Mouse (Mus musculus): Measurements from ENCODE around the gene Adcy3. TPM values are rescaled to one million over a fixed set of nuclear protein-coding genes. Genes with fewer than 3 reads are reported as not detected.

Gene Adcy3
- polyA plus RNA-seq, 1 experiment, result 0.85 TPM

- H3K4me2 ChIP-seq (ENCODE audit: low read depth), result no peak overlapping the region
These were observed 61.7 kb downstream of the Adcy3 start for GRCm38 (mm10) chr12:4194643-4195042.

GRCm38 (mm10) chr12:4198702-4199101, 65.8 kb downstream of the Adcy3 start:
- Histone ChIP-seq H3K36me3 (ENCODE audit: control insufficient read depth, insufficient read depth) (no peaks in the 10 kb centered on the region), H3K79me2 (ENCODE audit: control insufficient read depth, insufficient read depth) (no peaks in the 10 kb centered on the region), H3ac (ENCODE audit: control insufficient read depth, insufficient read length) (no peak overlapping the region), H3K27me3 (ENCODE audit: control insufficient read depth, insufficient read depth, insufficient read length) (no peaks in the 10 kb centered on the region), H3K4me3 (no peak overlapping the region), H3K4me2 (ENCODE audit: low read depth) (no peak overlapping the region)
- no peak for TF ChIP-seq MAX (IDR thresholded peaks at IDR 0.05; ENCODE audit: low read depth)
- TF ChIP-seq USF1 (IDR thresholded peaks at IDR 0.05; ENCODE audit: low read depth), result no peak
- TF ChIP-seq POLR2AphosphoS2 (IDR thresholded peaks at IDR 0.05; ENCODE audit: insufficient read length, low read depth), result no peak
- no peak for TF ChIP-seq TCF12 (IDR thresholded peaks at IDR 0.05; ENCODE audit: insufficient read depth, poor library complexity, severe bottlenecking)
- no peak for TF ChIP-seq SRF (IDR thresholded peaks at IDR 0.05; ENCODE audit: control insufficient read depth, insufficient read length, low read depth)
- TF ChIP-seq CEBPB (IDR thresholded peaks at IDR 0.05; ENCODE audit: insufficient read depth, poor library complexity, severe bottlenecking), result no peak
- TF ChIP-seq E2F4 (IDR thresholded peaks at IDR 0.05; ENCODE audit: insufficient read depth), result no peak
- TF ChIP-seq MYOG (IDR thresholded peaks at IDR 0.05; ENCODE audit: control insufficient read depth in 1 of 3, insufficient read depth in 1 of 3, insufficient read length in 2 of 3, low read depth in 2 of 3), result no peak
- no peak for TF ChIP-seq POLR2A (IDR thresholded peaks at IDR 0.05; ENCODE audit: insufficient read length, low read depth)
- no peak for TF ChIP-seq TCF3 (IDR thresholded peaks at IDR 0.05; ENCODE audit: insufficient read length, low read depth)
- no peak for TF ChIP-seq REST (IDR thresholded peaks at IDR 0.05; ENCODE audit: insufficient read depth, insufficient read length)
- TF ChIP-seq MYOD1 (IDR thresholded peaks at IDR 0.05; ENCODE audit: control insufficient read depth in 1 of 3, insufficient read length in 2 of 3, low read depth in 2 of 3), result no peak

More at GRCm38 (mm10) chr12:4194643-4195042, 61.7 kb downstream of the Adcy3 start:
- Histone ChIP-seq H3K36me3 (ENCODE audit: control insufficient read depth, insufficient read depth) (no peaks in the 10 kb centered on the region), H3ac (ENCODE audit: control insufficient read depth, insufficient read length) (no peak overlapping the region), H3K4me3 (no peak overlapping the region), H3K27me3 (ENCODE audit: control insufficient read depth, insufficient read depth, insufficient read length) (no peaks in the 10 kb centered on the region), H3K79me2 (ENCODE audit: control insufficient read depth, insufficient read depth) (no peaks in the 10 kb centered on the region)
- no peak for TF ChIP-seq POLR2A (IDR thresholded peaks at IDR 0.05; ENCODE audit: insufficient read length, low read depth)
- no peak for TF ChIP-seq MAX (IDR thresholded peaks at IDR 0.05; ENCODE audit: low read depth)
- TF ChIP-seq REST (IDR thresholded peaks at IDR 0.05; ENCODE audit: insufficient read depth, insufficient read length), result no peak
- TF ChIP-seq TCF12 (IDR thresholded peaks at IDR 0.05; ENCODE audit: insufficient read depth, poor library complexity, severe bottlenecking), result no peak
- no peak for TF ChIP-seq E2F4 (IDR thresholded peaks at IDR 0.05; ENCODE audit: insufficient read depth)
- TF ChIP-seq SRF (IDR thresholded peaks at IDR 0.05; ENCODE audit: control insufficient read depth, insufficient read length, low read depth), result no peak
- no peak for TF ChIP-seq POLR2AphosphoS2 (IDR thresholded peaks at IDR 0.05; ENCODE audit: insufficient read length, low read depth)
- TF ChIP-seq MYOD1 (IDR thresholded peaks at IDR 0.05; ENCODE audit: control insufficient read depth in 1 of 3, insufficient read length in 2 of 3, low read depth in 2 of 3), result no peak
- no peak for TF ChIP-seq TCF3 (IDR thresholded peaks at IDR 0.05; ENCODE audit: insufficient read length, low read depth)
- no peak for TF ChIP-seq MYOG (IDR thresholded peaks at IDR 0.05; ENCODE audit: control insufficient read depth in 1 of 3, insufficient read depth in 1 of 3, insufficient read length in 2 of 3, low read depth in 2 of 3)
- TF ChIP-seq CEBPB (IDR thresholded peaks at IDR 0.05; ENCODE audit: insufficient read depth, poor library complexity, severe bottlenecking), result no peak
- TF ChIP-seq USF1 (IDR thresholded peaks at IDR 0.05; ENCODE audit: low read depth), result no peak

- H3K36me3 ChIP-seq (ENCODE audit: control insufficient read depth, insufficient read depth), result no peaks in the 10 kb centered on the region
These were observed 66.4 kb downstream of the Adcy3 start for GRCm38 (mm10) chr12:4199271-4199670.

GRCm38 (mm10) chr12:4201454-4202200, 68.7 kb downstream of the Adcy3 start:
- Histone ChIP-seq H3K27me3 (ENCODE audit: control insufficient read depth, insufficient read depth, insufficient read length) (no peaks in the 10 kb centered on the region), H3K36me3 (ENCODE audit: control insufficient read depth, insufficient read depth) (no peaks in the 10 kb centered on the region), H3ac (ENCODE audit: control insufficient read depth, insufficient read length) (no peak overlapping the region), H3K4me2 (ENCODE audit: low read depth) (no peak overlapping the region), H3K79me2 (ENCODE audit: control insufficient read depth, insufficient read depth) (no peaks in the 10 kb centered on the region), H3K4me3 (no peak overlapping the region)
- TF ChIP-seq SRF (IDR thresholded peaks at IDR 0.05; ENCODE audit: control insufficient read depth, insufficient read length, low read depth), result no peak
- TF ChIP-seq MYOG (IDR thresholded peaks at IDR 0.05; ENCODE audit: control insufficient read depth in 1 of 3, insufficient read depth in 1 of 3, insufficient read length in 2 of 3, low read depth in 2 of 3), result no peak
- no peak for TF ChIP-seq USF1 (IDR thresholded peaks at IDR 0.05; ENCODE audit: low read depth)
- TF ChIP-seq POLR2A (IDR thresholded peaks at IDR 0.05; ENCODE audit: insufficient read length, low read depth), result no peak
- no peak for TF ChIP-seq TCF3 (IDR thresholded peaks at IDR 0.05; ENCODE audit: insufficient read length, low read depth)
- TF ChIP-seq TCF12 (IDR thresholded peaks at IDR 0.05; ENCODE audit: insufficient read depth, poor library complexity, severe bottlenecking), result no peak
- TF ChIP-seq MAX (IDR thresholded peaks at IDR 0.05; ENCODE audit: low read depth), result no peak
- no peak for TF ChIP-seq REST (IDR thresholded peaks at IDR 0.05; ENCODE audit: insufficient read depth, insufficient read length)
- no peak for TF ChIP-seq POLR2AphosphoS2 (IDR thresholded peaks at IDR 0.05; ENCODE audit: insufficient read length, low read depth)
- no peak for TF ChIP-seq CEBPB (IDR thresholded peaks at IDR 0.05; ENCODE audit: insufficient read depth, poor library complexity, severe bottlenecking)
- TF ChIP-seq MYOD1 (IDR thresholded peaks at IDR 0.05; ENCODE audit: control insufficient read depth in 1 of 3, insufficient read length in 2 of 3, low read depth in 2 of 3), result no peak

More at GRCm38 (mm10) chr12:4199271-4199670, 66.4 kb downstream of the Adcy3 start:
- H3K4me3 ChIP-seq, result no peak overlapping the region
- H3K27me3 ChIP-seq (ENCODE audit: control insufficient read depth, insufficient read depth, insufficient read length), result no peaks in the 10 kb centered on the region
- no peak overlapping the region for H3ac ChIP-seq (ENCODE audit: control insufficient read depth, insufficient read length)
- H3K79me2 ChIP-seq (ENCODE audit: control insufficient read depth, insufficient read depth), result no peaks in the 10 kb centered on the region
- TF ChIP-seq MAX (IDR thresholded peaks at IDR 0.05; ENCODE audit: low read depth) (no peak), E2F4 (IDR thresholded peaks at IDR 0.05; ENCODE audit: insufficient read depth) (no peak), MYOD1 (IDR thresholded peaks at IDR 0.05; ENCODE audit: control insufficient read depth in 1 of 3, insufficient read length in 2 of 3, low read depth in 2 of 3) (no peak), SRF (IDR thresholded peaks at IDR 0.05; ENCODE audit: control insufficient read depth, insufficient read length, low read depth) (no peak), REST (IDR thresholded peaks at IDR 0.05; ENCODE audit: insufficient read depth, insufficient read length) (no peak), CEBPB (IDR thresholded peaks at IDR 0.05; ENCODE audit: insufficient read depth, poor library complexity, severe bottlenecking) (no peak), TCF3 (IDR thresholded peaks at IDR 0.05; ENCODE audit: insufficient read length, low read depth) (no peak), POLR2AphosphoS2 (IDR thresholded peaks at IDR 0.05; ENCODE audit: insufficient read length, low read depth) (no peak), TCF12 (IDR thresholded peaks at IDR 0.05; ENCODE audit: insufficient read depth, poor library complexity, severe bottlenecking) (no peak), POLR2A (IDR thresholded peaks at IDR 0.05; ENCODE audit: insufficient read length, low read depth) (no peak), USF1 (IDR thresholded peaks at IDR 0.05; ENCODE audit: low read depth) (no peak), MYOG (IDR thresholded peaks at IDR 0.05; ENCODE audit: control insufficient read depth in 1 of 3, insufficient read depth in 1 of 3, insufficient read length in 2 of 3, low read depth in 2 of 3) (no peak)
- H3K4me2 ChIP-seq (ENCODE audit: low read depth), result no peak overlapping the region
